Mouse (Mus musculus) G1E (cell line): ENCODE results near the gene Efcab6. TPM values are rescaled to one million over a fixed set of nuclear protein-coding genes. Genes with fewer than 3 reads are reported as not detected.

Experiments used
- ATAC-seq: 2 replicates; pipeline ENCODE4 v1.8.0; 2016; ENCODE audit warnings: mild to moderate bottlenecking; ENCODE audit not compliant: insufficient number of reproducible peaks, poor library complexity, low FRiP score, severe bottlenecking; ENCODE audit errors: extremely low read depth
- DNase-seq: peaks from one replicate; pipeline ENCODE4 v3.0.0; 2012; ENCODE audit warnings: low spot score
- H3K27me3 ChIP-seq: 2 replicates; pipeline ENCODE4 v1.6.1; 2012; ENCODE audit warnings: mild to moderate bottlenecking, low read length, inconsistent platforms; ENCODE audit not compliant: insufficient read depth
- H3K36me3 ChIP-seq: replicated peaks from 2 replicates; pipeline ENCODE3; 2012; ENCODE audit warnings: mild to moderate bottlenecking, inconsistent platforms
- H3K4me1 ChIP-seq: 2 replicates; pipeline ENCODE4 v1.6.1; 2012; ENCODE audit warnings: low read depth, low read length, inconsistent platforms, mixed read lengths; ENCODE audit not compliant: insufficient read depth
- H3K4me3 ChIP-seq: 2 replicates; pipeline ENCODE4 v1.5.1; 2012; ENCODE audit warnings: low read depth, mild to moderate bottlenecking, inconsistent platforms, low read length, moderate library complexity, mixed read lengths
- H3K9me3 ChIP-seq: replicated peaks from 2 replicates; pipeline ENCODE4 v1.6.1; 2012; ENCODE audit warnings: inconsistent platforms
- CTCF ChIP-seq: IDR thresholded peaks from 2 replicates; pipeline ENCODE4 v1.5.1; 2012; ENCODE audit warnings: low read depth, low read length, inconsistent platforms, mixed read lengths
- GATA1 ChIP-seq: IDR thresholded peaks from 2 replicates; pipeline ENCODE4 v1.6.1; 2012; ENCODE audit warnings: borderline replicate concordance, low read length, inconsistent platforms, mixed read lengths
- GATA2 ChIP-seq: IDR thresholded peaks from 2 replicates; pipeline ENCODE4 v1.6.1; 2012; ENCODE audit warnings: low read depth, low read length, inconsistent platforms, borderline replicate concordance
- POLR2AphosphoS5 ChIP-seq: IDR thresholded peaks from 2 replicates; pipeline ENCODE4 v1.6.1; 2012; ENCODE audit warnings: low read depth, low read length, inconsistent platforms; ENCODE audit not compliant: insufficient replicate concordance
- TAL1 ChIP-seq: conservative IDR thresholded peaks from 2 replicates; pipeline ENCODE4 v1.6.1; 2012; ENCODE audit warnings: low read depth, low read length, inconsistent platforms, mixed read lengths
- polyA plus RNA-seq: library from polyadenylated mRNA; stranded (reverse); fragments of >175 nt; gene quantifications from 2 replicates; pipeline ENCODE4 v1.2.3, GENCODE M21; 2012
- total RNA-seq, 2 experiments: library from RNA; stranded (forward) in 1 of 2; stranded (reverse) in 1 of 2; fragments of 200-1000 nt in 1 of 2; fragments of >200 nt in 1 of 2; fragmentation: Nextera tagmentation in 1 of 2; gene quantifications; 2 replicates each; pipeline ENCODE4 v1.2.3; 2014 to 2017

Gene Efcab6
- total and polyA plus RNA-seq, 3 experiments, result not detected

GRCm38 (mm10) chr15:83936506-83936905, 128.7 kb downstream of the Efcab6 start:
- no peak for DNase-seq
- Histone ChIP-seq H3K4me3 (no peak overlapping the region), H3K36me3 (no peaks in the 10 kb centered on the region), H3K9me3 (peaks cover 86% of the 10 kb centered on the region), H3K27me3 (no peaks in the 10 kb centered on the region), H3K4me1 (no peaks in the 10 kb centered on the region)
- no peak for ATAC-seq
- TF ChIP-seq POLR2AphosphoS5, result no peak
- no peak for TF ChIP-seq GATA2
- no peak for TF ChIP-seq CTCF
- no peak for TF ChIP-seq GATA1
- no peak for TF ChIP-seq TAL1

- ATAC-seq (no peak), DNase-seq (no peak)
- H3K36me3 ChIP-seq, result no peaks in the 10 kb centered on the region
- TF ChIP-seq TAL1 (no peak), GATA1 (no peak), GATA2 (no peak), POLR2AphosphoS5 (no peak), CTCF (no peak)
- H3K9me3 ChIP-seq, result peaks cover 95% of the 10 kb centered on the region
- no peaks in the 10 kb centered on the region for H3K27me3 ChIP-seq
- H3K4me3 ChIP-seq, result no peak overlapping the region
- H3K4me1 ChIP-seq, result no peaks in the 10 kb centered on the region
Observed at GRCm38 (mm10) chr15:83934816-83935215, 130.4 kb downstream of the Efcab6 start.

GRCm38 (mm10) chr15:83925338-83925737, 139.8 kb downstream of the Efcab6 start:
- TF ChIP-seq GATA1 (no peak), GATA2 (no peak), TAL1 (no peak), POLR2AphosphoS5 (no peak), CTCF (no peak)

GRCm38 (mm10) chr15:83924656-83925055, 140.5 kb downstream of the Efcab6 start:
- H3K36me3 ChIP-seq, result no peaks in the 10 kb centered on the region
- H3K4me3 ChIP-seq, result no peak overlapping the region
- H3K27me3 ChIP-seq, result no peaks in the 10 kb centered on the region
- TF ChIP-seq GATA1, result no peak
- TF ChIP-seq GATA2, result no peak
- no peak for TF ChIP-seq CTCF
- no peak for TF ChIP-seq POLR2AphosphoS5
- no peak for TF ChIP-seq TAL1
- no peak for DNase-seq
- H3K4me1 ChIP-seq, result no peaks in the 10 kb centered on the region
- peaks cover 56% of the 10 kb centered on the region for H3K9me3 ChIP-seq
- no peak for ATAC-seq

More at GRCm38 (mm10) chr15:83925338-83925737, 139.8 kb downstream of the Efcab6 start:
- Histone ChIP-seq H3K4me3 (no peak overlapping the region), H3K9me3 (peaks cover 52% of the 10 kb centered on the region), H3K4me1 (no peaks in the 10 kb centered on the region), H3K36me3 (no peaks in the 10 kb centered on the region), H3K27me3 (no peaks in the 10 kb centered on the region)
- ATAC-seq, result no peak
- DNase-seq, result no peak

GRCm38 (mm10) chr15:83915376-83915775, 149.8 kb downstream of the Efcab6 start:
- Histone ChIP-seq H3K4me1 (no peaks in the 10 kb centered on the region), H3K27me3 (no peaks in the 10 kb centered on the region), H3K4me3 (no peak overlapping the region), H3K36me3 (no peaks in the 10 kb centered on the region), H3K9me3 (peaks cover 85% of the 10 kb centered on the region)
- ATAC-seq (no peak), DNase-seq (no peak)
- no peak for TF ChIP-seq GATA2

GRCm38 (mm10) chr15:83913028-83913714, 152.0 kb downstream of the Efcab6 start:
- ATAC-seq (no peak), DNase-seq (no peak)
- TF ChIP-seq GATA1 (no peak), CTCF (no peak), TAL1 (no peak), GATA2 (no peak), POLR2AphosphoS5 (no peak)
- Histone ChIP-seq H3K9me3 (peaks cover 85% of the 10 kb centered on the region), H3K4me3 (no peak overlapping the region), H3K36me3 (no peaks in the 10 kb centered on the region), H3K4me1 (no peaks in the 10 kb centered on the region), H3K27me3 (no peaks in the 10 kb centered on the region)

- Histone ChIP-seq H3K27me3 (no peaks in the 10 kb centered on the region), H3K9me3 (peaks cover 90% of the 10 kb centered on the region)
Observed at GRCm38 (mm10) chr15:83906472-83906871, 158.7 kb downstream of the Efcab6 start.

More at GRCm38 (mm10) chr15:83906472-83906871, 158.7 kb downstream of the Efcab6 start:
- H3K4me3 ChIP-seq, result no peak overlapping the region
- H3K4me1 ChIP-seq, result no peaks in the 10 kb centered on the region
- H3K36me3 ChIP-seq, result no peaks in the 10 kb centered on the region
- ATAC-seq (no peak), DNase-seq (no peak)
- TF ChIP-seq POLR2AphosphoS5 (no peak), TAL1 (no peak), CTCF (no peak), GATA1 (no peak), GATA2 (no peak)
